22 mouse cellular contexts compared by ENCODE assay signal in genomic region chr10:10884992-10885391, GRCm38 (mm10).
DNase-seq lines count a peak whose midpoint lies in the region; ATAC-seq lines count a peak whose summit lies in the region.
"Had no signal": no experiment of that assay in that cellular context is flagged by ENCODE, and none has a peak within 500 bp of the region (broad histone marks: within the 10 kb centered on the region; RNA-seq: fewer than 3 reads in every experiment).

No protein-coding gene starts in this region.

- no peaks in the 10 kb centered on the region for H3K4me1 ChIP-seq in forebrain, embryonic 12.5 days
- H3K4me1 ChIP-seq: heart, embryonic 13.5 days; hindbrain, embryonic 12.5 days; liver, embryonic 15.5 days; neural tube, embryonic 13.5 days had no signal

- no peaks in the 10 kb centered on the region for H3K36me3 ChIP-seq in forebrain, embryonic 12.5 days (replicated peaks)
- H3K36me3 ChIP-seq: heart, embryonic 13.5 days; hindbrain, embryonic 12.5 days; limb, embryonic 10.5 days; liver, embryonic 15.5 days; midbrain, embryonic 12.5 days; neural tube, embryonic 13.5 days had no signal

- no peak overlapping the region for H3K4me3 ChIP-seq in forebrain, embryonic 12.5 days (replicated peaks)
- H3K4me3 ChIP-seq: heart, adult 2 months; heart, embryonic 13.5 days; hindbrain, embryonic 12.5 days; limb, embryonic 10.5 days; liver, embryonic 15.5 days; midbrain, embryonic 12.5 days; myocyte; neural tube, embryonic 13.5 days had no signal

- no peak overlapping the region for H3K27ac ChIP-seq in forebrain, embryonic 12.5 days
- H3K27ac ChIP-seq: heart, adult 2 months; heart, embryonic 13.5 days; hindbrain, embryonic 12.5 days; limb, embryonic 10.5 days; liver, embryonic 15.5 days; midbrain, embryonic 12.5 days; neural tube, embryonic 13.5 days had no signal

- 23% methylated on average over 2 of the region's 2 CpGs for WGBS in forebrain, embryonic 12.5 days

- DNase-seq in embryo, embryonic 10.5 days (ENCODE audit: low spot score): peak; percentile 7
- DNase-seq in embryo, embryonic 10 days (ENCODE audit: low spot score): no peak
- peak; percentile 5 for DNase-seq in right cerebral cortex, adult 18-20 months
- no peak for DNase-seq in right cerebral cortex, postnatal 10 days (ENCODE audit: low spot score in 2 of 2)
- DNase-seq in heart, adult 11 months: no peak
- no peak for DNase-seq in thymus, postnatal 0 days (ENCODE audit: low spot score)
- DNase-seq: adrenal gland, postnatal 25 days; gastrocnemius, postnatal 25 days; heart, adult 2 months; heart, postnatal 14 days; kidney, adult 18-20 months; liver; retina, postnatal 1 day had no signal

- H3K27me3 ChIP-seq in forebrain, embryonic 12.5 days: no peaks in the 10 kb centered on the region
- H3K27me3 ChIP-seq: heart, embryonic 13.5 days; hindbrain, embryonic 12.5 days; liver, embryonic 15.5 days; midbrain, embryonic 12.5 days; neural tube, embryonic 13.5 days had no signal

- no peak overlapping the region for H3K4me2 ChIP-seq in forebrain, embryonic 12.5 days
- H3K4me2 ChIP-seq: heart, embryonic 13.5 days; hindbrain, embryonic 12.5 days; liver, embryonic 15.5 days; midbrain, embryonic 12.5 days; neural tube, embryonic 13.5 days had no signal

- H3K9me3 ChIP-seq in forebrain, embryonic 12.5 days: no peaks in the 10 kb centered on the region
- H3K9me3 ChIP-seq: heart, embryonic 13.5 days; hindbrain, embryonic 12.5 days; limb, embryonic 10.5 days; liver, embryonic 15.5 days; midbrain, embryonic 12.5 days; neural tube, embryonic 13.5 days had no signal

- peak; percentile 51; the same call in 1 of the 2 replicates for ATAC-seq in forebrain, embryonic 12.5 days (ENCODE audit: low FRiP score)
- ATAC-seq: CD4-positive, CD25-positive, alpha-beta regulatory T cell, adult 4 months had no signal

- no peak overlapping the region for H3K9ac ChIP-seq in forebrain, embryonic 12.5 days
- H3K9ac ChIP-seq: heart, embryonic 13.5 days; hindbrain, embryonic 12.5 days; liver, embryonic 15.5 days; midbrain, embryonic 12.5 days; neural tube, embryonic 13.5 days had no signal

Comparison
In these comparisons a context has a peak if more than half of its experiments do, and no peak if none do; other contexts are left out.
1. DNase-seq: peak in embryo, embryonic 10.5 days (single experiment) and right cerebral cortex, adult 18-20 months (single experiment); none in embryo, embryonic 10 days (single experiment), right cerebral cortex, postnatal 10 days (0 of 2), heart, adult 11 months (single experiment) and thymus, postnatal 0 days (single experiment).